Mouse (Mus musculus) spleen, postnatal 36 days (tissue): ENCODE results near the gene Aldh2.
"Not testable (repeated sequence)": the region's sequence is repeated elsewhere in the genome, so short reads cannot be mapped to it uniquely, and the experiment has no call there.

Source experiments
- DNase-seq, 2 experiments: peaks; one replicate each; pipeline ENCODE4 v3.0.0; 2022; ENCODE audit warnings: low spot score in 2 of 2, mixed read lengths in 1 of 2

Gene Aldh2

DNA sequence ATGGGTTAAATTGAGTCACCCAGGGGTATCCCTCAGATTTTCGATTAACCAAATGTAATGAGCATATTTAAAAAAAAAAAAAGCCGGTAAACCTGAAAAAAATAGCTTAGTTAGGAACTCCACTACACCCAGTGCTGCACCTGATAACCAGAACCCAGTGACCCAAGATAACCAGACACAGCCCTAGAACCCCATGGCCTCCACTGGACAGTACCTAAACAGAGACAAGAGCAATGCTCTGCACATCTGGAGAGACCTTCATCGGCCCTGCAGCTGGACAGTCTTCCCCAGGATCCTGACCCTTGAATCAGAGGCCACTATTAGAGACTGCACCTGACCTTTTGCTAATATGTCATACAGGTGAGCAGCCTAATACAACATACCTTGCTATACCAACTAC is 46.5 kb downstream of the Aldh2 start:
- peak in 1 of 2 experiments; percentile 13 for DNase-seq

DNA sequence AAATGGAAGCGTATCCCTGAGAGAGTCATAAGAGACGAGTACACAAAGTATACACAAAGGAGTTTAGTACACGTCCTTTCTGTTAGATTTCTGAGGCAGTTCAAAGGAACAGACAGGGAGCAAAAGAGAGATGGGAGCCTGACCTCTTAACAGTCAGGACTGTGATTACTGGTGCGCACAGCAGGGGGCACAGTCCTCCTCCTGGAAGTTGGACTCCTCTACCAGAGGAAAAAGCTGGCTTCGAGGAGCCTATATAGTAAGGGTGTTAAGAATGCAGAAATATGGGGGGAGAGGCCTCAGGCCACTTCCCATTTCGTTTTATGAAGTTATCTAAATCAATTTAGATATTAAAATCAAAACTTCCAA is 47.1 kb downstream of the Aldh2 start:
- DNase-seq, result peak; percentile 21 to 49

GRCm38 (mm10) chr5:121545793-121546529 is 47.7 kb downstream of the Aldh2 start, which contains the start of gene Mapkapk5:
Mapkapk5 (minus strand) TSS chr5:121545905.
- peak; percentile 92 to 95 for DNase-seq

DNA sequence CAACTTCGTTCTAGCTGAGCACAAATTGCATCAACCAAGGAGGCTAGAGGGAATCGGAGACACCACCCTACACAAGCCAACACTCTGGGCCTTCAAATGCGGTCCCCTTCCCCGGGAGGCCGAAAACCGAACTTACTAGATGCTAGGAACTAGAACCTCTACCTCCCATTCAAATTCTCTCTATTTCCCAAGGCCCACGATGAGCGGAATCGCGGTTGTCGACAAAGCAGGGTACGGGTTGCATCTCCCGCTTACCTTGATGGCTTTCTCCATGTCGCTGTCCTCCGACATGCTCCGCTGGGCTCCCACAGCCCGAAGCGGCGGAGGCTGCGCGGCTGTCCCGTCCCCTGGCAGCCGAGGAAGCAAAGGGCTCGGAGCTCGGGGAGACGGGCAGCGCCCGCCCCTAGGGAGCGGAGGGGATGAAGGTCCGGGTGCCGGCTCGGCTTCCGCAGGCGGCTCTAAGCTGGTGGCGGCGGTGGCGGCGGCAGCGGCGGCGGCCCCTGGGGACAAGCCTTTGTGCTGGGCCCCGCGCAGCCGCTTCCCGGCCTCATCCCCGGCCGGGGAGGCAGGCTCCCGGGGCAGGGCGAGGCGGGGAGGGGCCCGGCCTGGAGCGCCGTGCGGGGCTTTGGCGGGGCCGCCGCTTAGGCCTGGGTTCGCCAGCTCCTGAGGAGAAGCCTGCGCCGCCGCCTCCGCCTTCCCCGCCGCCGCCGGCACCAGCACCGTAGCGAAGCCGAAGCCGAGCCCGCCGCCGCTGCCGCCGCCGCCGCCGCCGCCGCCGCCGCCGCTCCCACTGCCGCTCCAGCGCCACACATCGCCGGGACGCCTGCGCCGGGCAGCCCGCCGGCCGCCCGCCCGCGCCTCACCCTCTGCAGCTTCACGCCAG is 48.5 kb downstream of the Aldh2 start, which contains the start of the genes Adam1a and Gm42878:
Gene Adam1a (minus strand): TSS at position 573 of the 883 bp plus-strand sequence.
Gene Gm42878 (minus strand): TSS at position 573 of the 883 bp plus-strand sequence.
- peak; percentile 37 to 41 for DNase-seq

DNA sequence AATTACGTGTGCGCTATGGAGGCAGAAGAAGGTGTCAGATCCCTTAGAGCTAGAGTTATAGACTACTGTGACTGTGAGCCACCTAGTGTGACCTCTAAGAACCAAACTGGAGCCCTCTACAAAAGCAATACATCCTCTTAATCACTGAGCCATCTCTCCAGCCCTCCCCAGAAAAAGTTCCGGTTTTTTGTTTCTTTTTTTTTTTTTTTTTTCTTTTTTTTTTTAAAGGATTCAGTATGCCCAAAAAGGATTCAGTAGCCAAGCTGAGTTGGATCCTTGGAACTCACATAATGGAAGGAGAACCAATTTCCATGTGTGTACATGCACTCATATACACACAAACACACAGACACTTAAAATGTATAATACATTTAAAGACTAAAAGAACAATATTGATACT is 50.3 kb downstream of the Aldh2 start:
- DNase-seq, result no peak

DNA sequence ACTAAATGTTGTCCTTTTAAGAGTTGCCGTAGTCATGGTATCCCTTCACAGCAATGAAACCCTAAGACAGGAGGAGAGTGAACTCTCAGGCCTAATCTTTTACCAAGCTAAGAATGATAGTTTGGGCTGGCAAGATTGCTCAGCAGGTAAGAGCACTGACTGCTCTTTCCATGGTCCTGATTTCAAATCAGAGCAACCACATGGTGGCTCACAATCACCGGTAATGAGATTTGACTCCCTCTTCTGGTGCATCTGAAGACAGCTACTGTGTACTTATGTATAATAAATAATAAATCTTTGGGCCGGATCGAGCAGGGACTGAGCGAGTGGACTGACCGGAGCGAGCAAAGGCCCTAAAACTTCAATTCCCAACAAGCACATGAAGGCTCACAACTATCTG is 52.4 kb downstream of the Aldh2 start:
- DNase-seq, result no peak

DNA sequence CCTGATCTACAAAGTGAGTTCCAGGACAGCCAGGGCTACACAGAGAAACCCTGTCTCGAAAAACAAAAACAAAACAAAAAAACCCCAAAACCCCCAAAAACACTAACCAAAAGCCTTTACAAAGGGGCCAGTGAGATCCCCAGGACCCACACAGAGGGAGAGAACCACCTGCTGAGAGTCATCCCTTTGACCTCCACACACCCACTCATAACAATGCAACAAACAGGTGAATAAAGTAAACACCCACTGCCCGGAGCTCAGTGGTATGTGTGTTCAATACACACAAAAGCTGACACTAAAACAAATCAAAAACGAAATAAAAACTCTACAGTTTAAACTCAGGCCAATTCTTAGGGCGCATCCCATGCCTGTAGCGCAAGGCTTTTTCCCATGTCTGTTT is 53.6 kb downstream of the Aldh2 start:
- DNase-seq, result no peak

DNA sequence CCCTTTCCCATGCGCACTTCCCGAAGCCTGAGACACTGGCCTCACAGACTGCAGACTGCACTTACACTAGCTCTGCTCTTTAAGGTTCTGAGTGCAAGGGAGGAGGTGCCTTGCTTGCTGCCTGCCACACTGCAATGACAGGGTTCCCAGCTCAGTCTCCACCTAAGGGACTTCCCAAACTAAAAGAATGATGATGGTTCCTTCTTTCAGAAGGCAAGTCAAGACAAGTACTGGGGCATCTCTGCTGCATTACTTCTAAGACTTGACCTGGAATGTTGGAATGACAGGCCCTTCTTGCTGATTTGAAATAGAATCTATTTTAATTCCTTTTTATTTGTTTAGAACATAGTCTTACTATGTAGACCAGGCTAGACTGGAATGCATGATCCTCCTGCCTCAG is 56.0 kb downstream of the Aldh2 start:
- DNase-seq, result no peak

DNA sequence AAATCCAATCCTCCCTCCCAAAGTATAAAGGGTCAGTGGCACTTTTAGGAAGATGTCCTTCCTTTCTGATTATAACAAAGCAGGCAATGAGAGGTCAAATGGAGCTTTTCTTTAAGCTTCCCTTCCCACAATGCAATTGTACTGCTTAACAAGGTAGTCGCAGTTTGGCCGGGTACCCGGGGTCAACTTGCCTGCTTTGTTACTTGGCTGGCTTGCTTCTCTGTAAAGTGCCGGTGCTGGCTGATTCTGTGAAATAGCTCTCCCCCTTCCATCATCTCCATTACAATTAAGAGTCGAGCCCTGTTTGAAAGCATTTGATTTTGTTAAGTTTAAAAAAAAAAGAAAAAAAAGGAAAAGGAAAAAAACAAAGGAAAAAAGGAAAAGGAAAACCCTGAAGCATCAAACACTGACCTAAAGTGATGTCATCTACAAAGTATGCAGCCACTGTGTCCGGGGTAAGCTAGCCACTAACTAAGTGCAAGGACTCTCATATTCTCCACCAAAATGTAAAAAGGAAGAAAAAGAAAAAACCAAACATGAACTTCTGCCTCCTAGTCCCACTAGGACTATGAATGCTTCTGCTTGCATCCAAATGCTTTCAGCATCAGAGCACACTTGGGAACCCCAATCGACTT is 56.6 kb downstream of the Aldh2 start:
- no peak for DNase-seq

- DNase-seq, result no peak
Measured at GRCm38 (mm10) chr5:121535116-121535515, 58.5 kb downstream of the Aldh2 start.

DNA sequence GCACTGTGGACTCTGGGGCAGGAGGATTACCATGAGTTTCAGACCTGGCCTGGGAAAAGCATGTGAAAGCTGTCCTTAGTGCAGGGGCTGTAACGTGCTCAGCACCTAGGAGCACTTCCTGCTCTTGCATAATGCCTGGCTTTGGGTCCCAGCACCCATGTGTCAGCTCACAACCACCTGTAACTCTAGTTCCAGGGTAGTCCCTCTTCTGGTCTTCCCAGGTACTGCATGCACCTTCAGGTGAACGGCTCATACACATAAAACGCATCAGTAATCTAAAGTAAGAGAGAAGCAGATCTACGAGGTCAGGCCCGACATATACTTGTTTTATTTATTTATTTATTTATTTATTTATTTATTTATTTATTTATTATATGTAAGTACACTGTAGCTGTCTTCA is 59.1 kb downstream of the Aldh2 start:
- no peak for DNase-seq

GRCm38 (mm10) chr5:121526961-121527360 is 66.7 kb downstream of the Aldh2 start:
- no peak for DNase-seq

- no peak for DNase-seq
Measured at GRCm38 (mm10) chr5:121526526-121526925, 67.1 kb downstream of the Aldh2 start.

GRCm38 (mm10) chr5:121525774-121526450 is 67.7 kb downstream of the Aldh2 start:
- no peak for DNase-seq

DNA sequence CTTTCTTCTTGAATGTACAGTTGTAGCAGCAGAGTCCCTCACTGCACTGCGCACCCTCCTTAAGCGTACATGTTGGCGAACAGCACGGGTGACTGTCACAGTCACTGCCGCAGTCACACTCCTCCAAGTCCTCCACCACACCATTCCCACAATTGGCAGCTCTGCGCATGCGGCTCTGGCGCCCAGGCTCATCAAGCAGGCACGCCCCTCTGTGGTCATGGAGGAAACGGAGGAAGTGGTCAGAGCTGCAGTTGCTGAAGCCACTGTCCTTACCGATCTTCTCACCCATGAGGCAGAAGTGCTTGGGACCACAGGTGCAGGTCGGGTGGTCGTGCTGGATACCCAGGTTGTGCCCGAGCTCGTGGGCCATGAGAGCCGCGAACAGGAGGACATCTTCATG is 73.9 kb downstream of the Aldh2 start:
- not testable (repeated sequence) for DNase-seq

GRCm38 (mm10) chr5:121518983-121519382 is 74.6 kb downstream of the Aldh2 start:
- no peak for DNase-seq
